Mouse (Mus musculus) B cell, adult 2 months (primary cell): ENCODE data around the gene Itgb4.

Experiments
- DNase-seq, 2 experiments: peaks; one replicate each; pipeline ENCODE4 v3.0.0; 2022

Gene Itgb4

GRCm38 (mm10) chr11:115970006-115970673 lies 4.4 kb upstream of the Itgb4 start:
- no peak for DNase-seq

- no peak for DNase-seq
Measured at GRCm38 (mm10) chr11:115971016-115971415, 3.5 kb upstream of the Itgb4 start.

- DNase-seq, result no peak
Measured at GRCm38 (mm10) chr11:115975083-115975420, 543 bp downstream of the Itgb4 start.

- no peak for DNase-seq
Measured at GRCm38 (mm10) chr11:115975544-115975943, 1.0 kb downstream of the Itgb4 start.

- DNase-seq, result no peak
Measured at GRCm38 (mm10) chr11:115982472-115982871, 8.0 kb downstream of the Itgb4 start.

GRCm38 (mm10) chr11:115983291-115983690 lies 8.8 kb downstream of the Itgb4 start:
- no peak for DNase-seq

GRCm38 (mm10) chr11:115989686-115990085 lies 15.2 kb downstream of the Itgb4 start:
- no peak for DNase-seq

GRCm38 (mm10) chr11:115992098-115992497 lies 17.6 kb downstream of the Itgb4 start:
- DNase-seq, result no peak

- DNase-seq, result no peak
Measured at GRCm38 (mm10) chr11:115995256-115995655, 20.7 kb downstream of the Itgb4 start.

GRCm38 (mm10) chr11:115997047-115997446 lies 22.5 kb downstream of the Itgb4 start:
- no peak for DNase-seq

- DNase-seq, result no peak
Measured at GRCm38 (mm10) chr11:115997662-115998061, 23.2 kb downstream of the Itgb4 start.

GRCm38 (mm10) chr11:115999027-115999426 lies 24.5 kb downstream of the Itgb4 start:
- DNase-seq, result no peak

- peak; percentile 84 for DNase-seq
Measured at GRCm38 (mm10) chr11:115999538-116000143, 25.1 kb downstream of the Itgb4 start.

- no peak for DNase-seq
Measured at GRCm38 (mm10) chr11:116000607-116001006, 26.1 kb downstream of the Itgb4 start.

- no peak for DNase-seq
Measured at GRCm38 (mm10) chr11:116001725-116002124, 27.2 kb downstream of the Itgb4 start.

GRCm38 (mm10) chr11:116002894-116003293 lies 28.4 kb downstream of the Itgb4 start:
- DNase-seq, result no peak

GRCm38 (mm10) chr11:116004186-116004823 lies 29.8 kb downstream of the Itgb4 start:
- no peak for DNase-seq

GRCm38 (mm10) chr11:116004840-116005700 lies 30.6 kb downstream of the Itgb4 start:
- DNase-seq, result peak; percentile 65 to 70

GRCm38 (mm10) chr11:116005701-116006419 lies 31.4 kb downstream of the Itgb4 start:
- DNase-seq, result no peak

- DNase-seq, result no peak
Measured at GRCm38 (mm10) chr11:116007095-116007850, 32.8 kb downstream of the Itgb4 start.

GRCm38 (mm10) chr11:116008411-116008810 lies 33.9 kb downstream of the Itgb4 start:
- no peak for DNase-seq

- DNase-seq, result no peak
Measured at GRCm38 (mm10) chr11:116008832-116009375, 34.4 kb downstream of the Itgb4 start.
